Mouse (Mus musculus) gastrocnemius, postnatal 25 days (tissue): ENCODE data around the gene Zfp329. TPM values are rescaled to one million over a fixed set of nuclear protein-coding genes. Genes with fewer than 3 reads are reported as not detected.
"Not testable (repeated sequence)": the region's sequence is repeated elsewhere in the genome, so short reads cannot be mapped to it uniquely, and the experiment has no call there.

Source experiments
- DNase-seq: peaks from one replicate; pipeline ENCODE4 v3.0.0; 2022
- long read RNA-seq, 2 experiments: library from polyadenylated mRNA; stranded (forward); transcript quantifications; one replicate each; pipeline ENCODE4 v2.0.0; 2021
- total RNA-seq, 2 experiments: library from RNA; stranded (reverse); gene quantifications; 1 replicate in 1 of 2; 2 replicates in 1 of 2; pipeline ENCODE4 v1.2.3; 2021

The Zfp329 gene
- total RNA-seq, result 1 to 10 TPM; 3.7 to 4.6 TPM
- long read RNA-seq, experiment 1, partial matches to known transcripts, result 2 of 5 reads
- long read RNA-seq, experiment 1, other reads (novel, unspliced or antisense), result 1 of 5 reads
- long read RNA-seq, experiment 2, partial matches to known transcripts, result 0 of 4 reads
- long read RNA-seq, experiment 2, other reads (novel, unspliced or antisense), result 3 of 4 reads

- peak; percentile 77 for DNase-seq
These were observed at the start of gene Zfp329 for GRCm38 (mm10) chr7:12818521-12819295. Gene Zfp329 (minus strand): TSS chr7:12818858.

GRCm38 (mm10) chr7:12835779-12836178 lies 17.1 kb upstream of the Zfp329 start:
- DNase-seq, result no peak

DNA sequence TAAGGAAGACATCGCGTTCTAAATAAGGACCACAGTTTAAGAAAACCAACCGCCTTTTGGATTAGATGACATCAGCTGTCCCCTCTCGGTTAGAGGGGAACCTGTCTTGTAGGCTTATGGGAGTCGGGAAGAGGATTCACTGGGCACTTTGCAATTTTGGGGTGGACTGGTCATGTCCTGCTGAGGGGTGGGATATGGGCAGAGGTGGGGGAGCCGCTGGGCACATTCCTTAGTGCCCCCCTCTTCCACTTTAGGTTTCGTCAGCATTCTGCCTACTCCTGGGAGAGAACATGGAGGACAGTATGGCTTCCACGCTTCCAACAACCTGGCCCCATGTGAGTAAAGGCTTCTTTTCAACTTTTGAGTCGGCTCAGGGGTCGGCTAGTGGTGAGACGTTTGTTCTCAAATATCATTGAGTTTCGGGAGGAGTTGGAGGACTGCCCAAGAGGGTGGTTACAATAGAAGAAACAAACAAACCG lies 16.6 kb upstream of the Zfp329 start:
- DNase-seq, result no peak

GRCm38 (mm10) chr7:12834162-12835120 lies 15.8 kb upstream of the Zfp329 start, which contains the start of gene Zfp110:
Gene Zfp110 (plus strand): TSS chr7:12834761.
- DNase-seq, result peak; percentile 88

DNA sequence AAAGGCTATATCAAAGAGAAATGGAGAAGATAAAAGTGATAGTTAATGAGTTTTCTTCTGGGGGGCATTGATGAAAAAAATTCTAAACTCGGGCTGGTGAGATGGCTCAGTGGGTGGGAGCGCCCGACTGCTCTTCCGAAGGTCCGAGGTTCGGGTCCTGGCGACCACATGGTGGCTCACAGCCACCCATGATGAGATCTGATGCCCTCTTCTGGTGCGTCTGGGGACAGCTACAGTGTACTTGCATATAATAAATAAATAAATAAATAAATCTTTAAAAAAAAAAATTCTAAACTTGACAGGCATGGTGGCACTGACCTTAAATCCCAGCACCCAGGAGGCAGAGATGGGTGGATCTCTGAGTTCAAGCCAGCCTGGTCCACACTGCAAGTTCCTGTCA lies 3.1 kb downstream of the Zfp329 start:
- no peak for DNase-seq

GRCm38 (mm10) chr7:12803727-12804071 lies 15.0 kb downstream of the Zfp329 start:
- no peak for DNase-seq

DNA sequence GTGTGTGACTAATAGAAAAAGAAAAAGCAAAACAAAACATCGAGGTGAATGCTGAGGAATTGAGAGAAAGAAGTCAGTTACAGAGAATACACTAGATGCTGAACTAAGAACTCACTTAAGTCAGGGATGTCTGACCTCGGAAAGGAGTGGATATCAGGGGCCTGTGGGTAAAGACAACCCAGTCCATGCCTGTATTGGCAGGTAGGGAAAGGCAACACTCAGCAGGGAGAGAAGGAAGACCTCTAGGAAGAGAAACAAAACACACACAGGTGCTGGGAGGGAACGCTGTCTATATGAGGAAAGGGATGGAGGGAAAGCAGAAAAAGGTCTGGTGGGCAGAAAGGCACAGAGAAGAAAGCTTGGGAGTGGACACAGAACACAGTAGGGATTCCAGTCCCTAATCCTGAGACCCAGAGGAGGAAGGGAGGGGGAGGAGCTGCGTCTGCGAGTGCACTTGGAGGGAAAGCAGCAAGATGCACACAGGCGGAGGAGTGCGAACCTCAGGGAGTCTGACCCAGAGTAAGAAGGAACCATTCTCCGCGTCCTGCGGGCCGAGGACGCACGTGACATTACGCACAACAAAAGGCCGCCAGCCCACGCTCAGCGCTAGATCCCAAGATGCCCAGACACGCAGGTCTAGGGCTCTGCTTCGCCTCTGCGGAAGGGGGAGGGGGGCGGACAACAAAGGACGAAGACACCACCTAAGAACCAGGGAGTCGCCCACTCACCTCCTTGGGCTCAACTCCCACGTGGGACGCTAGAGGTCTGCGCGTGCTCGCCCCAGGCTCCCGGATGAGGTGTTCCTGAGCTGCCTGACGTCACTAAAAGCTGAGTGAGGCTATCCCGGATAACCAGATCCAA lies 15.6 kb downstream of the Zfp329 start, which contains the start of gene Zscan18:
TSS of gene Zscan18 (minus strand) at position 770 of the 861 bp plus-strand sequence.
- DNase-seq, result peak; percentile 49

DNA sequence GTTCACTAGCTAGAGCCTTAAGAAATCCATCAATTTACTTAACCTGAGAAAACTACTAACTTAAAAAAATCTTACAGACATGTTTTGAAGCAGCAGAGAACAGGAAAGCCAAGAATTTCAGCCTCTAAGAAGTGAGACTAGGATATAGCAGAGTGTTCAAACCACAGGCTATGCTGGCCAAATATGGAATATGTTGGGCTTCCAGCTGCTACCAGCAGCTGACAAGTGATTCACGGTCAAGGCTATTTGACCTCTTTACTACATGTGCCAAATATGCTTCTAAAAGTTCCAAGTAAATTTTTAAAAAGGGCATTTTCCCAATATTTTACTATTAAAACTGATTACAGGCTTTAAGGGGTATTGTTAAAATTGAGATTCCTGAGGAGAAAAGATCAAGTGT lies 19.1 kb downstream of the Zfp329 start:
- no peak for DNase-seq

DNA sequence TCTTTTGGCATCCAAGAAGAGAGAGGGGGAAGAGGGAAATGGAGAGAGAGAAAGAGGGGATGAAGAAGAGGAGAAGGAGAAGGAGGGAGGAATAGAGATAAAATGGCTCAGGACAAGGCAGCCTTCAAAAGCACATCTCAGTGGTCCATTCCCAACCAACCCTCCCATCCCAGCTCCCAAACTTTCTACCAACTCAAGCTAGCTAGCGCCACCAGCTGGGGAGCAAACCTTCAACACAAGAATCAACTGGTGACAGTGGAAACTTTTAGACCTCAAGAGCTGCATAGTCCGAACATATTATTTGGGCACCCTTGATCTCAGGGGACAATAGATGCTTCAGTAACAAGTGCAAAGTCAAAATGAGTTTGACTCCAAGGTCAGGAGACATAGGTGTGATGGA lies 20.7 kb downstream of the Zfp329 start:
- DNase-seq, result no peak

GRCm38 (mm10) chr7:12792624-12793023 lies 26.0 kb downstream of the Zfp329 start:
- DNase-seq, result not testable (repeated sequence)

- DNase-seq, result no peak
These were observed 30.6 kb downstream of the Zfp329 start for GRCm38 (mm10) chr7:12788025-12788424.

GRCm38 (mm10) chr7:12787333-12787732 lies 31.3 kb downstream of the Zfp329 start:
- DNase-seq, result no peak

- DNase-seq, result peak; percentile 68
These were observed 38.4 kb downstream of the Zfp329 start for GRCm38 (mm10) chr7:12780151-12780830.

- DNase-seq, result no peak
These were observed 38.9 kb downstream of the Zfp329 start for GRCm38 (mm10) chr7:12779782-12780150.

GRCm38 (mm10) chr7:12779141-12779540 lies 39.5 kb downstream of the Zfp329 start:
- DNase-seq, result no peak

DNA sequence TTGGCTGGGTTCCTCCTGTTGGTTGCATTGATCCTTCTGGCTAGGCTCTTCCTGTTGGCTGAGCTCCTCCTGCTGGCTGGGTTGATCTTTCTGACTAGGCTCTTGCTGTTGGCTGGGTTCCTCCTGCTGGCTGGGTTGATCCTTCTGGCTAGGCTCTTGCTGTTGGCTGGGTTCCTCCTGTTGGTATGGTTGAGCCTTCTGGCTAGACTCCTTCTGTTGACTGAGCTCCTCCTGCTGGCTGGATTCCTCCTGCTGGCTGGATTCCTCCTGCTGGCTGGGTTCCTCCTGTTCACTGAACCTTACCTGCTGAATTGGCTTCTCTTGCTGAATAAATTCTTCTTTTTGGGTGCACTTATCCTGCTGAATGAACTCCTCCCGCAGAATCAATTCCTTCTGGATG lies 44.1 kb downstream of the Zfp329 start:
- DNase-seq, result peak; percentile 73

- no peak for DNase-seq
These were observed 44.5 kb downstream of the Zfp329 start for GRCm38 (mm10) chr7:12774111-12774510.
